Mouse (Mus musculus): ENCODE measurements around the gene Slc39a10. TPM values are rescaled to one million over a fixed set of nuclear protein-coding genes. Genes with fewer than 3 reads are reported as not detected.
"Not testable (repeated sequence)": the region's sequence is repeated elsewhere in the genome, so short reads cannot be mapped to it uniquely, and the experiment has no call there.

The Slc39a10 gene
- total RNA-seq, 2 experiments from 2014 or later, result 91.8 to 102 TPM

- no peak for DNase-seq (ENCODE audit: low spot score in 2 of 2)
These were observed 22.9 kb downstream of the Slc39a10 start for GRCm38 (mm10) chr1:46869788-46870187.

- DNase-seq (ENCODE audit: low spot score in 2 of 2), result no peak
These were observed 28.3 kb downstream of the Slc39a10 start for GRCm38 (mm10) chr1:46864175-46864885.

GRCm38 (mm10) chr1:46863434-46863833 lies 29.2 kb downstream of the Slc39a10 start:
- DNase-seq (ENCODE audit: low spot score in 2 of 2), result no peak

GRCm38 (mm10) chr1:46860082-46860481 lies 32.6 kb downstream of the Slc39a10 start:
- DNase-seq (ENCODE audit: low spot score in 2 of 2), result no peak

GRCm38 (mm10) chr1:46858579-46858978 lies 34.1 kb downstream of the Slc39a10 start:
- DNase-seq (ENCODE audit: low spot score in 2 of 2), result no peak

GRCm38 (mm10) chr1:46856498-46856897 lies 36.2 kb downstream of the Slc39a10 start:
- DNase-seq (ENCODE audit: low spot score in 2 of 2), result no peak

- no peak for DNase-seq (ENCODE audit: low spot score in 2 of 2)
These were observed 38.4 kb downstream of the Slc39a10 start for GRCm38 (mm10) chr1:46854036-46854900.

- peak; percentile 98 to 100 for DNase-seq (ENCODE audit: low spot score in 2 of 2)
These were observed 39.2 kb downstream of the Slc39a10 start for GRCm38 (mm10) chr1:46853317-46854035.

- peak; percentile 53 to 57 for DNase-seq (ENCODE audit: low spot score in 2 of 2)
These were observed 39.9 kb downstream of the Slc39a10 start for GRCm38 (mm10) chr1:46852600-46853272.

- DNase-seq (ENCODE audit: low spot score in 2 of 2), result no peak
These were observed 40.4 kb downstream of the Slc39a10 start for GRCm38 (mm10) chr1:46852216-46852599.

- DNase-seq (ENCODE audit: low spot score in 2 of 2), result no peak
These were observed 41.1 kb downstream of the Slc39a10 start for GRCm38 (mm10) chr1:46851586-46851985.

- DNase-seq (ENCODE audit: low spot score in 2 of 2), result peak; percentile 55 to 90
These were observed 42.9 kb downstream of the Slc39a10 start for GRCm38 (mm10) chr1:46849758-46850157.

- DNase-seq (ENCODE audit: low spot score in 2 of 2), result no peak
These were observed 47.4 kb downstream of the Slc39a10 start for GRCm38 (mm10) chr1:46845221-46845620.

- DNase-seq (ENCODE audit: low spot score in 2 of 2), result no peak
These were observed 48.4 kb downstream of the Slc39a10 start for GRCm38 (mm10) chr1:46844281-46844680.

- DNase-seq (ENCODE audit: low spot score in 2 of 2), result no peak
These were observed 49.2 kb downstream of the Slc39a10 start for GRCm38 (mm10) chr1:46843406-46843805.

GRCm38 (mm10) chr1:46831927-46832326 lies 60.7 kb downstream of the Slc39a10 start:
- DNase-seq (ENCODE audit: low spot score in 2 of 2), result no peak

GRCm38 (mm10) chr1:46830066-46830843 lies 62.4 kb downstream of the Slc39a10 start:
- DNase-seq (ENCODE audit: low spot score in 2 of 2), result peak in 1 of 2 experiments; percentile 37

- DNase-seq (ENCODE audit: low spot score in 2 of 2), result no peak
These were observed 70.2 kb downstream of the Slc39a10 start for GRCm38 (mm10) chr1:46822256-46822972.

- DNase-seq (ENCODE audit: low spot score in 2 of 2), result no peak
These were observed 74.7 kb downstream of the Slc39a10 start for GRCm38 (mm10) chr1:46817934-46818333.

- DNase-seq (ENCODE audit: low spot score in 2 of 2), result not testable (repeated sequence)
These were observed 84.0 kb downstream of the Slc39a10 start for GRCm38 (mm10) chr1:46808630-46809029.

Data from layer of hippocampus, postnatal 14 days (tissue).